Mouse (Mus musculus) subcutaneous adipose tissue, adult 2 months (tissue): ENCODE results near the gene Wap. TPM values are rescaled to one million over a fixed set of nuclear protein-coding genes. Genes with fewer than 3 reads are reported as not detected.

Experiments used
- polyA plus RNA-seq: library from polyadenylated mRNA; depleted of rRNA; stranded (reverse); fragments of >200 nt; gene quantifications from 2 replicates; pipeline ENCODE4 v1.2.3, GENCODE M21; 2012; ENCODE audit warnings: low replicate concordance; rRNA removed

The Wap gene
- polyA plus RNA-seq = not detected in 2 replicates

DNA sequence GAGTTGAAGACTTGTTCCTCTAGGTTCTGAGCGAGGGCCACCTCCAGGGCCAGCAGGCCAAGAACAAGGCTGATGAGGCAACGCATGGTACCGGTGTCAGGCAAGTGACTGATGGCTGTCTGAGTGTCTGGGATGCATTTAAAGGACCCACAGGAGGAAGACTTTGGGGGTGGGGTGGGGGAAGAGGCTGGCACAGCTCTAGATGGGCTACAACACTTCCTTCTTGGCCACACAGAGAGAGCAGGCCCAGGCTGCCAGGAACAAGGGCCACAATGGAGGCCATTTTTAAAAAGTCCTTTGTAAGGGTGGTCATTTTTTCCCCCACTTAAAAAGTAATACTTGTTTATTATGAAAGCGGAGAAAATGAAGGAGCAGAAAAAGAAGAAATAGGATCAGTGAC is at the start of gene Wap:
Wap (minus strand) TSS at position 101 of the 400 bp plus-strand sequence.

GRCm38 (mm10) chr11:6658271-6658670 is 19.8 kb upstream of the Wap start, which contains the start of gene Ramp3:
Gene Ramp3, plus strand, starts transcription at chr11:6658521.

GRCm38 (mm10) chr11:6625478-6626387 is 12.7 kb downstream of the Wap start, which contains the start of gene Tbrg4:
Gene Tbrg4, minus strand, starts transcription at chr11:6626067.

DNA sequence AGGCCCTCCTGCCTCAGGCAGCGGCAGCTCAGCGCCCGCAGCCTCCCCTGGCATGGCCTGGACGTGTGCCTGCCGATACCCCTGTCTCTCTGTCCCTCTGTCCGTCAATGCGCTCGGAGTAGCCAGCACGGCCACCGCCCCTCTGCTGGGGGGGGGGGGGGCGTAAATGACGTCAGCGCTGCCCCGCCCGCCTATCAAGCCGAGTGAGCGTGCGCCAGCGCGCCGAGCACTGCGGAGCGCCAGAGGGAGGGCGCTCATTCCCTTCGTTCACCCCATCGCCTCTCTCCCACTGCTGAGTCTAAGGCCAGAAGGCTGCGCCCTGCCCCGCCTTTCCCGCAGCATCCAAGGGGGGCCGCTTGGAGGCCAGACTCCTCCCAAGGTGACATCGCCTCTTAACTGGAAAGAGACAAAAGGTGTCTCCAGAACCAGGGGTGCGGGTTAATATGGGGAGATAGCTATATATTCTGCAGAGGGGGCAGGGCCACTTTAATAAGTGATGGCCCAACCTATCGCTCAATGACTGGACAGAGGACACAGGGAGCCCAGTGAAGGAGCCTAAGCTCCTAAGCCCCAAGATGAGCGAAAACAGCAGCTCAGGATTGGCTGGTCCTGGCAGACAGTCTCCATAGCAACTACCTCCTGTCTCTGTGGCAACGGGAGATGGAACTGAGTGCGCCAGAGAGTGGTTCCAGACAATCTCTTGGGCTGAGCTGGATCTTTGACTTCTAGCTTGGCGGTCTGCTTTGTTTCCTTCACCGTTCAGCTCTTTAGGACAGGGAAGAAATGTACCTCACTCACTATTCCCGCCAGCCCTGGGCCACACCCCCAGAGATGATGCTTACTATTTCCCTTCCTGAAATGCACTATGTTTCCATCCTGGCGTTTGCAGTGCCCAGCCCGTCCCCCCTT is 32.7 kb downstream of the Wap start, which contains the start of gene Nacad:
Nacad (minus strand) TSS at position 563 of the 909 bp plus-strand sequence.

Other genes starting within 250 kb of the Wap start
- 29.4 and 50.4 TPM in 2 replicates for gene Zmiz2, start 249.6 kb downstream of the Wap start, polyA plus RNA-seq
- 983 and 1,438 TPM in 2 replicates for gene Ppia, start 223.2 kb downstream of the Wap start, polyA plus RNA-seq
- gene H2afv, start 194.2 kb downstream of the Wap start, polyA plus RNA-seq = 37.4 and 90.6 TPM in 2 replicates
- gene Purb, start 162.7 kb downstream of the Wap start, polyA plus RNA-seq = 6.3 and 11.4 TPM in 2 replicates
- gene Myo1g, start 117.7 kb downstream of the Wap start, polyA plus RNA-seq = 18.7 and 21.1 TPM in 2 replicates
- gene Ccm2, start 91.8 kb downstream of the Wap start, polyA plus RNA-seq = 131 and 134 TPM in 2 replicates
- 1.4 and 12.8 TPM in 2 replicates for gene Nacad, start 32.6 kb downstream of the Wap start, polyA plus RNA-seq
- 70.6 and 107 TPM in 2 replicates for gene Tbrg4, start 12.6 kb downstream of the Wap start, polyA plus RNA-seq
- 1.3 and 365 TPM in 2 replicates for gene Ramp3, start 19.9 kb upstream of the Wap start, polyA plus RNA-seq
- gene Gm11983, start 199.0 kb upstream of the Wap start, polyA plus RNA-seq = not detected in 2 replicates